Mouse (Mus musculus) stomach, postnatal 0 days (tissue): ENCODE measurements around the gene Wdr91. TPM values are rescaled to one million over a fixed set of nuclear protein-coding genes. Genes with fewer than 3 reads are reported as not detected.

Source experiments
- ATAC-seq: fragments of 200-750 bp; cut with Nextera tagmentation; 2 replicates; pipeline ENCODE4 v1.8.0; 2017; ENCODE audit not compliant: low FRiP score, low TSS enrichment
- DNase-seq: peaks from one replicate; pipeline ENCODE4 v3.0.0-alpha.2; 2016; ENCODE audit warnings: low spot score
- H3K27ac ChIP-seq: fragments of 300-500 bp; sonication (generic); replicated peaks from 2 replicates; pipeline ENCODE4 v1.5.1; 2014; ENCODE audit warnings: mild to moderate bottlenecking, control low read depth
- H3K27me3 ChIP-seq: fragments of 300-500 bp; sonication (generic); 2 replicates; pipeline ENCODE4 v1.6.1; 2014; ENCODE audit warnings: low read length; ENCODE audit not compliant: control insufficient read depth, insufficient read depth
- H3K36me3 ChIP-seq: fragments of 300-500 bp; sonication (generic); 2 replicates; pipeline ENCODE4 v1.6.1; 2014; ENCODE audit warnings: low read length, mixed read lengths; ENCODE audit not compliant: control insufficient read depth, insufficient read depth
- H3K4me1 ChIP-seq: fragments of 300-500 bp; sonication (generic); replicated peaks from 2 replicates; pipeline ENCODE4 v1.6.1; 2014; ENCODE audit warnings: antibody characterized with exemption; ENCODE audit not compliant: control insufficient read depth, insufficient read depth
- H3K4me2 ChIP-seq: fragments of 300-500 bp; sonication (generic); replicated peaks from 2 replicates; pipeline ENCODE4 v1.6.1; 2014; ENCODE audit warnings: low read depth, mild to moderate bottlenecking, control low read depth, moderate library complexity
- H3K4me3 ChIP-seq: fragments of 300-500 bp; sonication (generic); 2 replicates; pipeline ENCODE4 v1.5.1; 2014; ENCODE audit warnings: low read depth, low read length, control low read depth
- H3K9ac ChIP-seq: fragments of 300-500 bp; sonication (generic); 2 replicates; pipeline ENCODE4 v1.6.1; 2014; ENCODE audit warnings: mild to moderate bottlenecking, low read length, control low read depth, mixed read lengths
- H3K9me3 ChIP-seq: fragments of 300-500 bp; sonication (generic); 2 replicates; pipeline ENCODE4 v1.6.1; 2016; ENCODE audit warnings: low read length; ENCODE audit not compliant: control insufficient read depth
- CTCF ChIP-seq: IDR thresholded peaks from 2 replicates; pipeline ENCODE4 v1.5.1; 2016; ENCODE audit warnings: antibody characterized with exemption, low read depth, mild to moderate bottlenecking, moderate library complexity
- EP300 ChIP-seq: optimal IDR thresholded peaks from 2 replicates; pipeline ENCODE3; 2016; ENCODE audit warnings: antibody characterized with exemption
- WGBS: fragments of 180-500 bp; shearing (Covaris S2); extraction: QIAGEN DNeasy Blood & Tissue Kit; methylation state at CpG from one replicate; pipeline ENCODE4 v1.1.7; 2014; 5-methylcytosine and 5-hydroxymethylcytosine counted together
- polyA plus RNA-seq: library from polyadenylated mRNA; unstranded; fragments of >200 nt; fragmentation: Nextera tagmentation; extraction: Ambion mirVana; gene quantifications from 2 replicates; pipeline ENCODE4 v1.2.1, GENCODE M21; 2015

Wdr91 gene
- polyA plus RNA-seq, 1 experiment from 2014 or later: 4.5 TPM

DNA sequence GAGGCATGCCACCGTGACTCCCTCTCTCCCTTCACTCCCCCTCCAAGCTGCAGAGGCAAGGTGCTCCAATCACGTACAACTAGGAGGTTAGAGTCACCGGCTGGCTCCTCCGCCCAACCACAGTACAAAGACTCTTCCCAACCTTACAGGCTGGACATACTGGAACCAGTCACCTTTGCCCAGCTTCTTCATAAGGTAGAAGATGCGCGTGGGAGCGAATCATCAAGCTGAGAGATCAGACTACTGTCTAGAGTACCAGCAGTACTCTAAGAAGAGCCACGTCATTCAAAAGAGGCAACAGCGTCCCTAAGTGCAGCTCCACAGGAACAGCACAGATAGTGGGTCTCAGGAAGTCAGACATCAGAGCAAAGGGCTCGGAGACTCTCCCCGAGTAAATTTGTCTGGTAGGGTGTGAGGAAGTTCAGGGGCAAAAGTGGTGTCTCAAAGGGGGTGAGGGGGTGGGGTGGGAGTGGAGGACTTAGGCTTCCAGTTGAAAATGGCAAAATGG, 49.1 kb downstream of the Wdr91 start:
- Histone ChIP-seq H3K9me3 (no peaks in the 10 kb centered on the region), H3K27me3 (no peaks in the 10 kb centered on the region), H3K36me3 (no peaks in the 10 kb centered on the region), H3K9ac (no peak overlapping the region), H3K4me2 (no peak overlapping the region), H3K4me3 (no peak overlapping the region), H3K4me1 (peaks cover 3% of the 10 kb centered on the region), H3K27ac (no peak overlapping the region)
- no peak for TF ChIP-seq CTCF
- no peak for TF ChIP-seq EP300
- DNase-seq (no peak), ATAC-seq (no peak)
- 90% methylated on average over 11 of the region's 11 CpGs for WGBS

DNA sequence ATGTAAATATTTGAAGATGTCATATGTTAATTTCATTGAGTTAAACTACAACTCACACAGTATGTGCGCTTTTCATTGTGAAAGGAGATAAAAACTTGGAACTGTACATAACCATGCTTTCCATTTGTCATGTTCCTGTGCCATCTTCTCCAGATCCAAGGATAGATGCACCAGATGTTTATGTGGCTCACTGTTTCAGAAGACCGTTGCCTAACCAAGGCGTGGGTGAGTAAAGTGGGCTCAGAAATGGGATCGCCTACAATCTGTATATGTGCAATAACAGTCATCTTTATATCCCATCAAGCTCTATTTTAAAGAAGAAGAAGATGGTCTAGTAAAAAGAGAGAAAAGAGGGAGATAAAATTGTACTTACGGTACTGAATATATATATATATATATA, 78.3 kb downstream of the Wdr91 start:
- Histone ChIP-seq H3K4me3 (no peak overlapping the region), H3K9me3 (no peaks in the 10 kb centered on the region), H3K4me1 (no peaks in the 10 kb centered on the region), H3K27me3 (no peaks in the 10 kb centered on the region), H3K36me3 (no peaks in the 10 kb centered on the region), H3K4me2 (no peak overlapping the region), H3K9ac (no peak overlapping the region), H3K27ac (no peak overlapping the region)
- DNase-seq (no peak), ATAC-seq (no peak)
- WGBS: 96% methylated on average over 5 of the region's 5 CpGs
- TF ChIP-seq EP300 (no peak), CTCF (no peak)

Other genes with a start within 250 kb of the Wdr91 start
- 6.0 and 6.5 TPM in 2 replicates for gene Agbl3, start 130.4 kb downstream of the Wdr91 start, polyA plus RNA-seq
- gene Tmem140, start 47.7 kb downstream of the Wdr91 start, polyA plus RNA-seq: 7.8 and 8.3 TPM in 2 replicates
- 5.8 and 5.9 TPM in 2 replicates for gene Cyren, start 32.8 kb downstream of the Wdr91 start, polyA plus RNA-seq
- 0.10 TPM in 1 of 2 replicates, not detected in the other for gene Stra8, start 9.3 kb upstream of the Wdr91 start, polyA plus RNA-seq
- gene Slc23a4, start 77.5 kb upstream of the Wdr91 start, polyA plus RNA-seq: 1.5 and 1.6 TPM in 2 replicates
- gene Cnot4, start 222.8 kb upstream of the Wdr91 start, polyA plus RNA-seq: 11.6 and 12.2 TPM in 2 replicates